Mouse (Mus musculus) embryonic facial prominence, embryonic 11.5 days (tissue): Measurements from ENCODE around the gene Dusp27. TPM values are rescaled to one million over a fixed set of nuclear protein-coding genes. Genes with fewer than 3 reads are reported as not detected.
A peak's percentile ranks its signal among the peaks of the same experiment; 100 is the strongest.

Experiments
- ATAC-seq: fragments of 200-750 bp; cut with Nextera tagmentation; replicated peaks from 2 replicates; pipeline ENCODE4 v1.8.0; 2017; ENCODE audit warnings: low read depth; ENCODE audit not compliant: insufficient number of reproducible peaks, low FRiP score, low TSS enrichment
- DNase-seq: peaks from one replicate; pipeline ENCODE4 v3.0.0-alpha.2; 2015; ENCODE audit warnings: low spot score
- H3K27ac ChIP-seq: fragments of 300-500 bp; sonication (generic); replicated peaks from 2 replicates; pipeline ENCODE4 v1.5.1; 2014; ENCODE audit warnings: mild to moderate bottlenecking, low read depth, low read length, control low read depth
- H3K27me3 ChIP-seq: fragments of 300-500 bp; sonication (generic); 2 replicates; pipeline ENCODE4 v1.6.1; 2014; ENCODE audit warnings: mild to moderate bottlenecking, low read length, moderate library complexity, mixed read lengths; ENCODE audit not compliant: control insufficient read depth, insufficient read depth
- H3K36me3 ChIP-seq: fragments of 300-500 bp; sonication (generic); replicated peaks from 2 replicates; pipeline ENCODE4 v1.6.1; 2014; ENCODE audit warnings: low read depth, mild to moderate bottlenecking, low read length, moderate library complexity, mixed read lengths; ENCODE audit not compliant: control insufficient read depth, insufficient read depth
- H3K4me1 ChIP-seq: fragments of 300-500 bp; sonication (generic); 2 replicates; pipeline ENCODE4 v1.6.1; 2014; ENCODE audit warnings: low read length, mixed read lengths; ENCODE audit not compliant: control insufficient read depth, insufficient read depth
- H3K4me2 ChIP-seq: fragments of 300-500 bp; sonication (generic); 2 replicates; pipeline ENCODE4 v1.6.1; 2014; ENCODE audit warnings: low read depth, mild to moderate bottlenecking, control low read depth, low read length, moderate library complexity
- H3K4me3 ChIP-seq: fragments of 300-500 bp; sonication (generic); 2 replicates; pipeline ENCODE4 v1.5.1; 2014; ENCODE audit warnings: low read depth, low read length, control low read depth
- H3K9ac ChIP-seq: fragments of 300-500 bp; sonication (generic); replicated peaks from 2 replicates; pipeline ENCODE4 v1.6.1; 2014; ENCODE audit warnings: mild to moderate bottlenecking, control low read depth, low read length
- H3K9me3 ChIP-seq: fragments of 300-500 bp; sonication (generic); replicated peaks from 2 replicates; pipeline ENCODE4 v1.6.1; 2016; ENCODE audit warnings: mild to moderate bottlenecking, low read length, inconsistent platforms, mixed read lengths; ENCODE audit not compliant: control insufficient read depth
- WGBS: fragments of 180-500 bp; shearing (Covaris S2); extraction: QIAGEN DNeasy Blood & Tissue Kit; methylation state at CpG from one replicate; pipeline ENCODE4 v1.1.7; 2014; 5-methylcytosine and 5-hydroxymethylcytosine counted together
- polyA plus RNA-seq: library from polyadenylated mRNA; unstranded; fragments of >200 nt; fragmentation: Nextera tagmentation; extraction: Ambion mirVana; gene quantifications from 2 replicates; pipeline ENCODE4 v1.2.1, GENCODE M21; 2014

Gene Dusp27
- polyA plus RNA-seq = 1.7 and 2.2 TPM in 2 replicates

DNA sequence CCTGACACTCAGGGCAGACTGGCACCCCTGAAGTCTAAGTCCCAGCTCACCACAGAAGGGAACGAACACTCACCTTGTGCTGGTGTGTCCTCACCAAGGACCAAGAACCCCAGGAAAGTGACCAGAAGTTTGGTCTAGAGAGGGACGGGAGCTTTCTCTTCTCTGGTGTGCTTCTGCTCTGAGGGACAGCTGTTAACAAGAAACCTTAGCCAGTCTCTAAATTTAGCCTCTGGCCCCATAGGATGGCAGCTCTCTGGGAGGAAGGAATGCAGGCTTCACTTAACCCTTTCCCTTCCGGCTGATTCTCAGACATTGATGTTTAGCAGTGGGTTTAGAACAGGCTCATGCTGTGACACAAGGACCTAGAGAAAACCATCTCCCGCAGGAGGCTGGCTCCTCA is at the start of gene Dusp27:
Gene Dusp27, minus strand, starts transcription at position 204 of the 400 bp plus-strand sequence.
- peaks cover 11% of the 10 kb centered on the region for H3K4me1 ChIP-seq
- H3K4me2 ChIP-seq = 0 out of 2 replicates have a peak within 1 kb of the TSS, but pooled peaks have one; percentile 7
- WGBS = 36% methylated on average over 4 of the region's 4 CpGs
- no peaks in the 10 kb centered on the region for H3K36me3 ChIP-seq
- no peak within 1 kb of the TSS for H3K27ac ChIP-seq
- no peak within 1 kb of the TSS for H3K4me3 ChIP-seq
- no peaks in the 10 kb centered on the region for H3K27me3 ChIP-seq
- ATAC-seq = no peak
- H3K9me3 ChIP-seq = no peaks in the 10 kb centered on the region
- peak; percentile 73 for DNase-seq
- H3K9ac ChIP-seq = no peak within 1 kb of the TSS

DNA sequence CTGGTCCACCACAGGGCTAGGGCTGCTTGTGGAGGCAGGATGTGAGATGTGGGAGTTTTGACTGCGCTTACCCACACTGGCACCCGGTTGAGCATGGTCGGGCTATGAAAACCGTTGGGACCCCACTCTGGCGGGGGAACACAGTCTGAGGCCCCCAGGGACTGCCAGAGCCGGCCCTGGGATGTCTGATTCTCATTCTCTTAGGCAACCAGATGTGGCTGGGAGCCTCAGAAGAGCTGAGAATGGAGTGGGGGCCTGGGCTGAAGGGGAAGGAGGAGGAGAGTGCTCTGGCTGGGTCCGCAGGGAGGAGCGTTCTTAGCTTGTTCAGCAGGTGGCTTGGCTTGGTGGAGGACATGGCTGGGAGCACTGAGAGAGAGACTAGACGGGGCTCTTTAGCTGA is 45.9 kb upstream of the Dusp27 start:
- no peak overlapping the region for H3K9ac ChIP-seq
- no peaks in the 10 kb centered on the region for H3K4me1 ChIP-seq
- DNase-seq (no peak), ATAC-seq (no peak)
- no peaks in the 10 kb centered on the region for H3K36me3 ChIP-seq
- WGBS = 77% methylated on average over 9 of the region's 9 CpGs
- no peaks in the 10 kb centered on the region for H3K27me3 ChIP-seq
- no peaks in the 10 kb centered on the region for H3K9me3 ChIP-seq
- no peak overlapping the region for H3K4me3 ChIP-seq
- no peak overlapping the region for H3K4me2 ChIP-seq
- no peak overlapping the region for H3K27ac ChIP-seq

DNA sequence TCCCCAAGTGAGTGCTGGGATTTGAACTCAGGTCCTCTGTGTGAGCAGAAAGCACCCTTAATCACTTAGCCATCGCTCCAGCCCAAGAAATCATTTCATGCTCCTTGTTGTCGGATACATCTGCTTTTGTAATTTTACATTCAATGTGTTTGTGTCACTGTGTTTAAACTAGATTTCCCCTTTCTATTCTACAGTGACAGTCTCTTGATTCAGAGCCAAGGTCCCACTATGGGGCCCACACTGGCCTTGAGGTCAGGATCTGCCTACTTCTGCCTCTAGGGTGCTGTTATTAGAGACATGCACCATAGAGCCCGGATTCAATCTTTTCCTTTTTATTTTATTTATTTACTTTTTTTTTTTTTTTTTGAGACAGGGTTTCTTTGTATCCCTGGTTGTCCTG is 45.3 kb upstream of the Dusp27 start:
- Histone ChIP-seq H3K9me3 (no peaks in the 10 kb centered on the region), H3K9ac (no peak overlapping the region), H3K4me3 (no peak overlapping the region), H3K4me1 (no peaks in the 10 kb centered on the region), H3K27ac (no peak overlapping the region), H3K27me3 (no peaks in the 10 kb centered on the region), H3K4me2 (no peak overlapping the region), H3K36me3 (no peaks in the 10 kb centered on the region)
- 81% methylated on average over 3 of the region's 3 CpGs for WGBS
- DNase-seq = no peak
- no peak for ATAC-seq

GRCm38 (mm10) chr1:166170852-166171251 is 43.1 kb upstream of the Dusp27 start:
- 94% methylated on average over 12 of the region's 12 CpGs for WGBS
- Histone ChIP-seq H3K27ac (no peak overlapping the region), H3K9ac (no peak overlapping the region), H3K27me3 (no peaks in the 10 kb centered on the region), H3K36me3 (no peaks in the 10 kb centered on the region), H3K4me3 (no peak overlapping the region), H3K4me1 (no peaks in the 10 kb centered on the region), H3K9me3 (no peaks in the 10 kb centered on the region), H3K4me2 (no peak overlapping the region)
- DNase-seq (no peak), ATAC-seq (no peak)

GRCm38 (mm10) chr1:166169713-166170112 is 42.0 kb upstream of the Dusp27 start:
- no peaks in the 10 kb centered on the region for H3K4me1 ChIP-seq
- no peak overlapping the region for H3K27ac ChIP-seq
- H3K4me3 ChIP-seq = no peak overlapping the region
- no peaks in the 10 kb centered on the region for H3K36me3 ChIP-seq
- H3K9me3 ChIP-seq = no peaks in the 10 kb centered on the region
- ATAC-seq (no peak), DNase-seq (no peak)
- no peak overlapping the region for H3K9ac ChIP-seq
- H3K27me3 ChIP-seq = no peaks in the 10 kb centered on the region
- H3K4me2 ChIP-seq = no peak overlapping the region
- 86% methylated on average over 7 of the region's 7 CpGs for WGBS

- no peaks in the 10 kb centered on the region for H3K4me1 ChIP-seq
- no peak for ATAC-seq
- H3K27me3 ChIP-seq = no peaks in the 10 kb centered on the region; the same call in 1 of the 2 replicates
- no peaks in the 10 kb centered on the region for H3K36me3 ChIP-seq
- H3K27ac ChIP-seq = no peak overlapping the region
- H3K4me2 ChIP-seq = no peak overlapping the region
- no peaks in the 10 kb centered on the region for H3K9me3 ChIP-seq
- no peak overlapping the region for H3K4me3 ChIP-seq
- WGBS = 91% methylated on average over 7 of the region's 7 CpGs
- no peak for DNase-seq
- no peak overlapping the region for H3K9ac ChIP-seq
These were observed 40.3 kb upstream of the Dusp27 start for GRCm38 (mm10) chr1:166168017-166168416.

DNA sequence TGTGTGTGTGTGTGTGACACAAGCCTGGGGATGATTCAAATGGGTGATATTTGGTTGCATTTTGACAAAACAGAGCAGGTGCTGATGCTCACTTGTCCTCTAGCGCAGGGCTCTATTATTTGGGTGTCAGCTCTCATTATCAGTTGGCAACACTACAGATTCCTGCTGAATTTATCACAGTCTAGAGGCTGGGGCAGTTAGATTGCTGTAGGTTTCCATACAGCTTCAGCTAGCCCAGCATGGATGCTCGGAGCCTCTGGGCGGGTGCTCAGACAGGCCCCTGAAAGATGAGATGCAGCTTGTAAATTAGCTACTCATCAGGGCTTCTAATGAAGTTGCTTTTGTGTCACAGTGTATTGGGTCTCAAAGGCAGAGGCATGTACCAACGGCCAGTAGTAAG is 39.7 kb upstream of the Dusp27 start:
- H3K9me3 ChIP-seq = no peaks in the 10 kb centered on the region
- no peaks in the 10 kb centered on the region for H3K4me1 ChIP-seq
- H3K4me2 ChIP-seq = no peak overlapping the region
- H3K4me3 ChIP-seq = no peak overlapping the region
- H3K36me3 ChIP-seq = no peaks in the 10 kb centered on the region
- no peak overlapping the region for H3K27ac ChIP-seq
- no peak overlapping the region for H3K9ac ChIP-seq
- DNase-seq = no peak
- ATAC-seq = no peak
- 83% methylated on average over 4 of the region's 4 CpGs for WGBS
- no peaks in the 10 kb centered on the region; the same call in 1 of the 2 replicates for H3K27me3 ChIP-seq

GRCm38 (mm10) chr1:166165159-166165558 is 37.4 kb upstream of the Dusp27 start:
- no peak overlapping the region for H3K9ac ChIP-seq
- no peaks in the 10 kb centered on the region for H3K4me1 ChIP-seq
- WGBS = 90% methylated on average over 9 of the region's 9 CpGs
- H3K36me3 ChIP-seq = no peaks in the 10 kb centered on the region
- DNase-seq (no peak), ATAC-seq (no peak)
- no peaks in the 10 kb centered on the region for H3K9me3 ChIP-seq
- no peak overlapping the region for H3K4me2 ChIP-seq
- H3K27ac ChIP-seq = no peak overlapping the region
- no peaks in the 10 kb centered on the region; the same call in 1 of the 2 replicates for H3K27me3 ChIP-seq
- H3K4me3 ChIP-seq = no peak overlapping the region
